Mouse (Mus musculus): ENCODE measurements at regions not wholly inside any gene's neighbourhood (a gene's known extent, or its start where the extent isn't known, plus 50 kb on each side); places are given as distances from the start of the nearest gene placed in this dataset.

- TF ChIP-seq POLR2A (IDR thresholded peaks at IDR 0.05; ENCODE audit: low read depth, low read length): no peak
- TF ChIP-seq CTCF (conservative IDR thresholded peaks at IDR 0.05; ENCODE audit: insufficient read depth, insufficient read length, low read depth, low read length): no peak
Observed at GRCm38 (mm10) chr13:116030152-116030720, 279.3 kb downstream of the Isl1 start.
